Mouse (Mus musculus) cerebral cortex, adult 2 months (tissue): ENCODE measurements around the gene Chchd10.

Source experiments
- WGBS: fragments of 180-500 bp; shearing (Covaris S2); methylation state at CpG from one replicate; pipeline ENCODE4 v1.1.7; 2018; 5-methylcytosine and 5-hydroxymethylcytosine counted together

Gene Chchd10

GRCm38 (mm10) chr10:75924324-75924723, 8.6 kb upstream of the Chchd10 start:
- 70% methylated on average over 2 of the region's 2 CpGs for WGBS

DNA sequence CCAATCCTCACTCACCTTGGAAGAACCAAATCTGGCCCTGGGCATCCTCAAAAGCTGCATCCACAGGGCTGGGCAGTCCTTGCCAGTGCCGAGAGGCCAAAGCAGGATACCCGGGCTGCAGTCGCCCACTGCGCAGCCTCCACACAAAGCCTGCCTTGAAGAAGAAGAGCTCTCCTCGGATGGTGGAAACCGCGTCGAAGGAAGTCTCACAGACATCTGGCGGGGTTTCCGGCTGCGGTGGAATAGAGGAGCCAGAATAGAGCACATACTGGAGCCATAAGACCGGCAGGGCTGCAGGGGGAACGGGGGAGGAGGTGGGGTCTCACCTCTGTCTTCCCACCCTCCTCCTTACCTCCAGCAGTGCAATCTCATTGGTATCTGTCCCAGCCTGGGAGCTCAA, 6.5 kb upstream of the Chchd10 start:
- 76% methylated on average over 13 of the region's 13 CpGs for WGBS

DNA sequence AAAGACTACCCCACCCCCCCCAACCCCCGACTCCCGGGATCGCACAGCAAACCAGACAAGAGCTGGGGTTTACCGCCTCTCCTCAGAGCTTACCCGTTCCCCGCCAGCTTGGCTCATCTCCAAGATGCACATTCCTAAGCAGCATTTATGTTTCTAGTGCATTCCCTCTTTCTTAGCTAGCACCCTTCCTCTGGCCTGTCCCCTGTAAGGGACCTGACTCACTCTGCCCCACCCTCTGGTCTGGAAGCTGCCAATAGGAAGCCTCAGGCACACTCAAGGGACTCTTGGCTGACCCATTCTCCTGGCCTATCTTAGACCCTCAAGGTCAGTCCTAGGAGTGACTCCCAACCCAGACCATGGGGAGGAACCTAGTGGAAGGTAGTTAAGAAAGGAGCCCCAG, 2.6 kb upstream of the Chchd10 start:
- 38% methylated on average over 6 of the region's 6 CpGs for WGBS

GRCm38 (mm10) chr10:75931311-75931710, 1.6 kb upstream of the Chchd10 start:
- WGBS: 47% methylated on average over 7 of the region's 7 CpGs

- WGBS: 3% methylated on average over 44 of the region's 44 CpGs
These were observed 750 bp upstream of the Chchd10 start for GRCm38 (mm10) chr10:75932081-75932678.

DNA sequence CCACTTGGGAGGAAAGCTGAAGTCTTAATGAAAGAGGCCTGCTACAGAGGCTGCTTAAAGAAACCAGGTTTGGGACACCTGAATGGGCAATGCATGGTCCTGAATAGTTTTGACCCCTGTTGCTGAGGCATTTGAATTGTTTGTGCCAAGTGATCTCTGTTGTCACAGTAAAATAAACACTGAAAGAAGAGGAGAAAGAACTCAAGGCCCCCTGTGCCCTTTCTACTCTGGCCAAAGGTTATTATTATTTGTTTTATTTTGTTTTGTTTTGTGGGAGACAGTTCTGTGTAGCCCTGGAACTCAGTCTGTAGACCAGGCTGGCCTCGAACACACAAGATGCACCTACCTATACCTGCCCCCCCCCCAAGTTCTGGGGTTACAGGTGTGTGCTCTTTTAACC, 2.1 kb downstream of the Chchd10 start:
- WGBS: 55% methylated on average over 1 of the region's 1 CpGs

GRCm38 (mm10) chr10:75935680-75936541, 3.0 kb downstream of the Chchd10 start, which contains the start of gene Mmp11:
Mmp11 (minus strand) TSS chr10:75936496.
- WGBS: 5% methylated on average over 51 of the region's 51 CpGs

GRCm38 (mm10) chr10:75936909-75937667, 4.2 kb downstream of the Chchd10 start:
- WGBS: 49% methylated on average over 18 of the region's 18 CpGs

GRCm38 (mm10) chr10:75937851-75938643, 5.1 kb downstream of the Chchd10 start:
- WGBS: 64% methylated on average over 10 of the region's 10 CpGs

DNA sequence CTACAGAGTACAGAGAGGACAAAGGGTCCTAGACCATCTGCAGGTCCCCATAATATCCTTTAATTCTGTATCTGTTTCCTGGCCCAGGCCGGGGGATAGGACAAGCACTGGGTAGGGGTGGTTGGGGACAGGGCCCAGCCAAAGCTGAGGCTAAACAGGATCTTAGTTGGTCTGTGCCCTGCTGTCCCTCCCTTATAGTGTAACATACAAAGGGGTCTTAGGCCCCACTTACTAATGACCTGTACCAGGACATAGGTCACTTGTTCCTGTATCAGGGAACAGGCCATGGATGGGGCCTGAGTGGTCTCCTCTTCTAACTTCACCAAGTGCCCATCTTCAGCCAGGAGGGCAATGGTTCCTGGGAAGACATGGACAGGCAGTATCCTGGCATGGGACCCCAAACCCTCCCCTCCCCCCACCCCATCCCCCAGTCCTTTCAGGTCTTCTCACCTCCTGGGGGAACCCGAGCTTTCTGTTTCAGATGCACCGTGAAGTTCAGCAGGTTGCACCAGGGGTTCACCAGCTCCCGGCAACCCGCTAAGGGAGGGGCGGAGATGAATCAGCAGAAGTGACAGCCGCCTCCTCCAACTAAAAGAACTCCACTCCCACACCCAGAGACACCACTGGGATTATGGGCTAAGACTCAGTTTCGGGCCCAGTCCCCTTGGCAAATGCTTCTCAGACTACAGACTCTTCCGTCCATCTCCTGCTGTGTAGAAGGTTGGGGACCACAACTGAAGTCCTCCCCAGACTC, 6.7 kb downstream of the Chchd10 start:
- WGBS: 38% methylated on average over 9 of the region's 9 CpGs

- WGBS: 86% methylated on average over 5 of the region's 5 CpGs
These were observed 7.6 kb downstream of the Chchd10 start, which contains the start of gene Gm867 for GRCm38 (mm10) chr10:75940520-75940919. Gm867 (minus strand) TSS chr10:75940672.

GRCm38 (mm10) chr10:75941042-75941824, 8.3 kb downstream of the Chchd10 start:
- 79% methylated on average over 9 of the region's 9 CpGs for WGBS

- WGBS: 91% methylated on average over 15 of the region's 15 CpGs
These were observed 10.0 kb downstream of the Chchd10 start, which contains the start of gene Vpreb3 for GRCm38 (mm10) chr10:75942736-75943477. Vpreb3 (plus strand) TSS chr10:75943057.

- 24% methylated on average over 11 of the region's 11 CpGs for WGBS
These were observed 11.3 kb downstream of the Chchd10 start for GRCm38 (mm10) chr10:75944066-75944772.

DNA sequence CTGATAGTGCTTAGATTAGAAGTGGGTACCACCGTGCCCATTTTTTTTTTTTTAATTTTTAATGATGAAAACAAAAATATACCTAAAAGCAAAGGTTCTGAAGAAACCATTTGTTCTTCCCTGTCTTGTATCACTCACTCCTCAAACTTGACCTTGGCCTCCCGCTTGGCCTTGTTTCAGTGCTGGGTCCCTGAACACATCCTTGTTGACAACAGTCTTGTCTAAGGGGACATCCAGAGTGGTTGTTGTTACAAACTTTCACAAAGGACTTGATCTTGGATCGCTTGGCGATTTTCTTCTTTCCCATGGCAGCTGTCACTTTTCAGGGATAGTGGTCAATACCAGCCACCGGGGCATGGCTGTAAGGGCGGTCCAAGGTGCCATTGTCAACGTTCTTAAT, 12.3 kb downstream of the Chchd10 start:
- WGBS: 93% methylated on average over 7 of the region's 7 CpGs

DNA sequence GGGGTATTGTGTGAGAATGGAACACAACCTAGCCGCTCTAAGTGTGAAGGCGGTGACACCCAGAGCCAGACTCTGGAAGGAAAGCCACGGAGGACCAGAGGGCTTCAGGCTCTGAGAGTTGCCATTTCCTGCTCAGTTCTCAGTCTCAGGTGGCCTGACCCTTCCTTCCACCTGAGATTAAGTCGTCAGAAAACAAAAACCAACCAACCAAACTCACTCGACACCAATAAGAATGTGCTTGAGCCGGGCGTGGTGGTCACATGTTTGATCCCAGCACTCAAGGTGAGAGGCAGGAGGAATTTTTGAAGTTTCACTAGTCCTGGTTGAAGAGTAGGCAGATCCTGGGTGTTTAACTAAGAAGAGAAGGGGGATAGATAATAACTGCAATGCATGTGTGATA, 13.0 kb downstream of the Chchd10 start:
- 88% methylated on average over 7 of the region's 7 CpGs for WGBS

GRCm38 (mm10) chr10:75948079-75948478, 15.1 kb downstream of the Chchd10 start:
- 86% methylated on average over 5 of the region's 5 CpGs for WGBS
